Mouse (Mus musculus) effector memory CD4-positive, alpha-beta T cell, adult 5 months (primary cell): ENCODE data around the gene Gad1. TPM values are rescaled to one million over a fixed set of nuclear protein-coding genes. Genes with fewer than 3 reads are reported as not detected.

Experiments used
- polyA plus RNA-seq: library from polyadenylated mRNA; unstranded; fragments of 100-300 nt; shearing (Covaris generic); gene quantifications from one replicate; pipeline ENCODE4 v1.2.1, GENCODE M21; 2017

The Gad1 gene
- polyA plus RNA-seq, result not detected

GRCm38 (mm10) chr2:70552772-70553171 lies at the start of gene Gad1:
Gene Gad1 (plus strand): TSS chr2:70553072.

GRCm38 (mm10) chr2:70508496-70508895 lies 44.4 kb upstream of the Gad1 start, which contains the start of gene Erich2:
Gene Erich2 (plus strand): TSS chr2:70508819.

Other genes starting within 250 kb of the Gad1 start
- gene Sp5, start 78.1 kb upstream of the Gad1 start, polyA plus RNA-seq, result 0.30 TPM
- not detected for gene Erich2, start 44.3 kb upstream of the Gad1 start, polyA plus RNA-seq
- 105 TPM for gene Gorasp2, start 108.5 kb downstream of the Gad1 start, polyA plus RNA-seq
- gene Gm26558, start 109.0 kb downstream of the Gad1 start, polyA plus RNA-seq, result 13.1 TPM